Mouse (Mus musculus) cerebellum, adult 2 months (tissue): ENCODE data around the gene Gm21731. TPM values are rescaled to one million over a fixed set of nuclear protein-coding genes. Genes with fewer than 3 reads are reported as not detected.
"Not testable (repeated sequence)": the region's sequence is repeated elsewhere in the genome, so short reads cannot be mapped to it uniquely, and the experiment has no call there.

Experiments used
- DNase-seq, 2 experiments: peaks; one replicate each; pipeline ENCODE4 v3.0.0; 2021
- H3K27ac ChIP-seq: fragments of 200-500 bp; 2 replicates; pipeline ENCODE4 v1.5.1; 2012; ENCODE audit warnings: low read length, control low read depth, inconsistent platforms; ENCODE audit not compliant: insufficient read depth
- H3K27me3 ChIP-seq: fragments of 200-500 bp; 2 replicates; pipeline ENCODE4 v1.6.1; 2012; ENCODE audit warnings: inconsistent platforms, mild to moderate bottlenecking, low read length, moderate library complexity; ENCODE audit not compliant: control insufficient read depth, insufficient read depth
- H3K4me1 ChIP-seq: fragments of 200-500 bp; 2 replicates; pipeline ENCODE4 v1.6.1; 2011; ENCODE audit warnings: low read length; ENCODE audit not compliant: control insufficient read depth, insufficient read depth
- H3K4me3 ChIP-seq: fragments of 200-500 bp; replicated peaks from 2 replicates; pipeline ENCODE3; 2011; ENCODE audit warnings: mild to moderate bottlenecking, low read depth, low read length, control low read depth; ENCODE audit not compliant: insufficient read depth
- CTCF ChIP-seq: fragments of 200-500 bp; IDR thresholded peaks from 2 replicates; pipeline ENCODE4 v1.5.1; 2011; ENCODE audit warnings: low read depth, mild to moderate bottlenecking, control low read depth, low read length, moderate library complexity, borderline replicate concordance; ENCODE audit not compliant: insufficient read depth
- POLR2A ChIP-seq: fragments of 200-500 bp; IDR thresholded peaks from 2 replicates; pipeline ENCODE4 v1.6.1; 2011; ENCODE audit warnings: low read length, control low read depth, borderline replicate concordance; ENCODE audit not compliant: insufficient read depth
- WGBS: fragments of 180-500 bp; shearing (Covaris S2); methylation state at CpG from one replicate; pipeline ENCODE4 v1.1.7; 2018; 5-methylcytosine and 5-hydroxymethylcytosine counted together
- polyA plus RNA-seq: library from polyadenylated mRNA; depleted of rRNA; stranded (reverse); fragments of >200 nt; gene quantifications from 2 replicates; pipeline ENCODE4 v1.2.3, GENCODE M21; 2012; rRNA removed

Gene Gm21731
- polyA plus RNA-seq, 1 experiment: not detected

DNA sequence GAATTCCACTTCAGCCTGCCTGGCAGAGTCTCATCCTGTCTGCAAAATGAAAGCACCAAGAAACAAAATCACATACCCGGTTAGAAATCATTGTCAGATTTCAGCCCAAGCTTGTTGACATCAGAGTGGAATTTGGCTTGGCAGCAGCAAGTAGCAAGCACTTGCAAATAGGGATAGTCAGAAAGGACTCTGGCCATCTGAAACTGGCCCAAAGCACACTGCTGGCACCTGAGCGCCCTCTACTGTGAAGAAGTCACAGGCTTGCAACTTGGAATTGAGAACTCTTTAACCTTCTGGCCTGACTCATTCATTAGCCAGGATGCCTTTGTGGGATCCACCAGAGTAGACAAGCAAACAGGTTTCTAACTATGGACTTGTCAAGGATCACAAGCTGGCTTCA, 38.9 kb downstream of the Gm21731 start:
- H3K4me3 ChIP-seq, DNase-seq, H3K27ac ChIP-seq, H3K27me3 ChIP-seq, H3K4me1 ChIP-seq: not testable (repeated sequence)
- WGBS: 21% methylated on average over 2 of the region's 2 CpGs

DNA sequence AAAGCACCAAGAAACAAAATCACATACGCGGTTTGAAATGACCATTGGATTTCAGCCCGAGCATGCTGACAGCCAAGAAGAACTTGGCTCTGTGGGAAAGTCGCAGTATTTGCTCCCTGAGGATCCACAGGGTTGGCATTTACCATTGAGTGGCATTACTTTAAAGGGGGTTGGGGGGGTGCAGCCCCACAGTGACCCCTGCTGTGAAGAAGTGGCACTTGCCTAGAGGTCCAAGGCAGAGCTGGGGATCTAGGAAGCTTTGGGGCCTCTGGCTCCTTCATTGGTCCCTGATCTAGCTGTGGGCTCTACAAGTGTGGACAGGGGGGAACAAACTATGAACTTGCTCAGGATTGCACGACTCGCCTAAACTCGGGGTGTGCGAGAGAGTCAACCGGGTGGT, 39.9 kb downstream of the Gm21731 start:
- H3K4me1 ChIP-seq: no peaks in the 10 kb centered on the region; the same call in 1 of the 2 replicates
- 42% methylated on average over 9 of the region's 9 CpGs for WGBS
- TF ChIP-seq CTCF: no peak
- no peak for TF ChIP-seq POLR2A
- no peak overlapping the region for H3K27ac ChIP-seq
- no peak overlapping the region for H3K4me3 ChIP-seq
- no peak for DNase-seq
- no peaks in the 10 kb centered on the region for H3K27me3 ChIP-seq

Other genes with a start within 250 kb of the Gm21731 start
- gene Gm36079, start 212.1 kb upstream of the Gm21731 start, polyA plus RNA-seq: not detected in 2 replicates
- 0.06 TPM in 1 of 2 replicates, not detected in the other for gene Gm21188, start 186.9 kb upstream of the Gm21731 start, polyA plus RNA-seq
- not detected in 2 replicates for gene Gm20767, start 98.9 kb upstream of the Gm21731 start, polyA plus RNA-seq
- not detected in 2 replicates for gene Gm21818, start 66.7 kb upstream of the Gm21731 start, polyA plus RNA-seq
- not detected in 2 replicates for gene Gm21762, start 23.2 kb upstream of the Gm21731 start, polyA plus RNA-seq
- gene AF067061, start 24.0 kb downstream of the Gm21731 start, polyA plus RNA-seq: not detected in 2 replicates
- gene BC147527, start 61.3 kb downstream of the Gm21731 start, polyA plus RNA-seq: 0.13 TPM in 1 of 2 replicates, not detected in the other
- gene Tcstv3, start 77.8 kb downstream of the Gm21731 start, polyA plus RNA-seq: not detected in 2 replicates